Mouse (Mus musculus) kidney, adult 2 months (tissue): ENCODE data around the gene Nav2. TPM values are rescaled to one million over a fixed set of nuclear protein-coding genes. Genes with fewer than 3 reads are reported as not detected.
A peak's percentile ranks its signal among the peaks of the same experiment; 100 is the strongest.

ENCODE experiments used
- DNase-seq: peaks from one replicate; pipeline ENCODE4 v3.0.0; 2021
- H3K27ac ChIP-seq: fragments of 200-500 bp; 2 replicates; pipeline ENCODE4 v1.5.1; 2012; ENCODE audit warnings: low read depth, low read length, control low read depth, inconsistent platforms; ENCODE audit not compliant: insufficient read depth
- H3K27me3 ChIP-seq: fragments of 200-500 bp; replicated peaks from 2 replicates; pipeline ENCODE4 v1.6.1; 2012; ENCODE audit warnings: mild to moderate bottlenecking, moderate library complexity, low read length, inconsistent platforms; ENCODE audit not compliant: control insufficient read depth, insufficient read depth
- H3K36me3 ChIP-seq: fragments of 200-500 bp; 2 replicates; pipeline ENCODE4 v1.6.1; 2012; ENCODE audit warnings: mild to moderate bottlenecking, moderate library complexity, low read length, inconsistent platforms; ENCODE audit not compliant: control insufficient read depth, insufficient read depth
- H3K4me1 ChIP-seq: fragments of 200-500 bp; 2 replicates; pipeline ENCODE4 v1.6.1; 2011; ENCODE audit warnings: low read length; ENCODE audit not compliant: control insufficient read depth, insufficient read depth
- H3K4me3 ChIP-seq: fragments of 200-500 bp; 2 replicates; pipeline ENCODE4 v1.5.1; 2011; ENCODE audit warnings: mild to moderate bottlenecking, low read depth, low read length, control low read depth; ENCODE audit not compliant: insufficient read depth
- CTCF ChIP-seq: fragments of 200-500 bp; conservative IDR thresholded peaks from 2 replicates; pipeline ENCODE4 v1.5.1; 2011; ENCODE audit warnings: low read depth, mild to moderate bottlenecking, control low read depth, low read length, moderate library complexity, mixed read lengths; ENCODE audit not compliant: insufficient read depth, insufficient read length
- POLR2A ChIP-seq: fragments of 200-500 bp; IDR thresholded peaks from one replicate; pipeline ENCODE4 v1.6.1; 2011; ENCODE audit warnings: low read depth, low read length, control low read depth
- WGBS: fragments of 180-500 bp; shearing (Covaris S2); methylation state at CpG from one replicate; pipeline ENCODE4 v1.1.7; 2018; 5-methylcytosine and 5-hydroxymethylcytosine counted together
- polyA plus RNA-seq: library from polyadenylated mRNA; depleted of rRNA; stranded (reverse); fragments of >200 nt; gene quantifications from 2 replicates; pipeline ENCODE4 v1.2.3, GENCODE M21; 2012

Gene Nav2
- polyA plus RNA-seq, 1 experiment, result 18.3 TPM

GRCm38 (mm10) chr7:49371972-49372371, 463.5 kb downstream of the Nav2 start:
- Histone ChIP-seq H3K4me3 (no peak overlapping the region), H3K27ac (no peak overlapping the region), H3K27me3 (no peaks in the 10 kb centered on the region), H3K4me1 (no peaks in the 10 kb centered on the region; the same call in 1 of the 2 replicates), H3K36me3 (no peaks in the 10 kb centered on the region)
- WGBS, result 81% methylated on average over 7 of the region's 7 CpGs
- DNase-seq, result no peak
- no peak for TF ChIP-seq POLR2A
- no peak for TF ChIP-seq CTCF

GRCm38 (mm10) chr7:49373173-49373572, 464.7 kb downstream of the Nav2 start:
- H3K27me3 ChIP-seq, result no peaks in the 10 kb centered on the region
- WGBS, result 96% methylated on average over 1 of the region's 1 CpGs
- H3K36me3 ChIP-seq, result no peaks in the 10 kb centered on the region
- no peak overlapping the region for H3K27ac ChIP-seq
- no peak for TF ChIP-seq POLR2A
- no peak for TF ChIP-seq CTCF
- H3K4me3 ChIP-seq, result no peak overlapping the region
- no peaks in the 10 kb centered on the region; the same call in 1 of the 2 replicates for H3K4me1 ChIP-seq
- DNase-seq, result no peak

- 90% methylated on average over 3 of the region's 3 CpGs for WGBS
- TF ChIP-seq POLR2A, result no peak
- TF ChIP-seq CTCF, result no peak
These were observed 465.1 kb downstream of the Nav2 start for GRCm38 (mm10) chr7:49373661-49374060.

GRCm38 (mm10) chr7:49375499-49375974, 467.0 kb downstream of the Nav2 start:
- no peak overlapping the region for H3K27ac ChIP-seq
- 33% methylated on average over 9 of the region's 9 CpGs for WGBS
- H3K4me1 ChIP-seq, result no peaks in the 10 kb centered on the region; the same call in 1 of the 2 replicates
- no peaks in the 10 kb centered on the region for H3K36me3 ChIP-seq
- H3K27me3 ChIP-seq, result no peaks in the 10 kb centered on the region
- no peak overlapping the region for H3K4me3 ChIP-seq
- peak; percentile 28 for DNase-seq
- TF ChIP-seq CTCF (no peak), POLR2A (no peak)

More at GRCm38 (mm10) chr7:49373661-49374060, 465.1 kb downstream of the Nav2 start:
- no peak overlapping the region for H3K4me3 ChIP-seq
- H3K27me3 ChIP-seq, result no peaks in the 10 kb centered on the region
- no peak for DNase-seq
- H3K27ac ChIP-seq, result no peak overlapping the region
- H3K4me1 ChIP-seq, result no peaks in the 10 kb centered on the region; the same call in 1 of the 2 replicates
- no peaks in the 10 kb centered on the region for H3K36me3 ChIP-seq

- Histone ChIP-seq H3K36me3 (no peaks in the 10 kb centered on the region), H3K27me3 (no peaks in the 10 kb centered on the region), H3K4me3 (no peak overlapping the region), H3K27ac (no peak overlapping the region), H3K4me1 (no peaks in the 10 kb centered on the region; the same call in 1 of the 2 replicates)
- TF ChIP-seq CTCF, result no peak
- no peak for TF ChIP-seq POLR2A
- no peak for DNase-seq
- 56% methylated on average over 5 of the region's 5 CpGs for WGBS
These were observed 470.1 kb downstream of the Nav2 start for GRCm38 (mm10) chr7:49378608-49379007.

- H3K4me1 ChIP-seq, result no peaks in the 10 kb centered on the region
- no peak overlapping the region for H3K4me3 ChIP-seq
- WGBS, result 86% methylated on average over 9 of the region's 9 CpGs
- no peaks in the 10 kb centered on the region for H3K27me3 ChIP-seq
- TF ChIP-seq CTCF (no peak), POLR2A (no peak)
- DNase-seq, result no peak
- no peaks in the 10 kb centered on the region for H3K36me3 ChIP-seq
- no peak overlapping the region for H3K27ac ChIP-seq
These were observed 472.4 kb downstream of the Nav2 start for GRCm38 (mm10) chr7:49380940-49381339.

GRCm38 (mm10) chr7:49382884-49383283, 474.4 kb downstream of the Nav2 start:
- Histone ChIP-seq H3K4me3 (no peak overlapping the region), H3K36me3 (no peaks in the 10 kb centered on the region), H3K27ac (no peak overlapping the region), H3K4me1 (no peaks in the 10 kb centered on the region), H3K27me3 (no peaks in the 10 kb centered on the region)
- TF ChIP-seq CTCF (no peak), POLR2A (no peak)
- WGBS, result 60% methylated on average over 10 of the region's 10 CpGs
- no peak for DNase-seq
